Mouse (Mus musculus) liver (tissue): Measurements from ENCODE around the gene Ube2o.
A peak's percentile ranks its signal among the peaks of the same experiment; 100 is the strongest.

Experiments used
- DNase-seq: peaks from one replicate; pipeline ENCODE4 v3.0.0-alpha.2; 2020; ENCODE audit warnings: mixed read lengths

Ube2o gene

DNA sequence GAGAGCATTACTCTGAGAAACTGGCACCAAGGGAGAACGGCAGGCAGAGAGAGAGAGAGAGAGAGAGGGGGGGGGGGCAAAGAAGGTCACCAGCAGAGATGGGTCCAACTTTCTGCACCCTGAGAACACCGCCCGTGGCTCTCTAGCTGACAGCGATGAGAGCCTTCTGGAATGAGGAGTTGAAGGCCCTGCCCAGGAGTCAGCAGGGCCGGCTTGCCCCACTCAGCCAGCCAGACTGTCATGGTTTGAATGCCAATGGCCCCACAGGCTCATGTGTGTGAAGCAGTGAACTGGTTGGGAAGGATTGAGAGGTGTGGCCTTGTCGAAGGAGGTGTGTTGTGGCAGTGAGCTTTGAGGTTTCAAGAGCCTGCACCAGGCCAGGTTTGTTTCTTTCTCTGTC is 32.0 kb upstream of the Ube2o start:
- no peak for DNase-seq

DNA sequence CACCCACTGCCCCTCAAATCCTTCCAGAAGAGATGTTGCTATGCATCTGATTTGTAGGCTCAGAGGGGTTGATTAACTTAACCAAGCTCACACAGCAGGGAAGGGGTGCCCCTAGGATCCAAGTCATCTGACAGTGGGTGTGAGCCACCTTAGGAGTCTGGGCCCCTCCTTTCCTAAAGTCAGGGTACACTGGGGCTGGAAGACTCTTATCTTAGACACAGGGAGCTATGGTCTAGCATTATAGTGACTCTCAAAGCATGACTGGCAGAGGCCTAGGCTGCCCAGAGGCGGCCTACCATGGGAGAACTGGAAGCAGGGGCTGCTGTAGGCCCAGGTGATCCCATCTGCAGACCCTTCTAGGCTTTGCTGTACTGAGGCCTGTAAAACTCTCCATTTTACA is 31.3 kb upstream of the Ube2o start:
- peak; percentile 31 for DNase-seq

DNA sequence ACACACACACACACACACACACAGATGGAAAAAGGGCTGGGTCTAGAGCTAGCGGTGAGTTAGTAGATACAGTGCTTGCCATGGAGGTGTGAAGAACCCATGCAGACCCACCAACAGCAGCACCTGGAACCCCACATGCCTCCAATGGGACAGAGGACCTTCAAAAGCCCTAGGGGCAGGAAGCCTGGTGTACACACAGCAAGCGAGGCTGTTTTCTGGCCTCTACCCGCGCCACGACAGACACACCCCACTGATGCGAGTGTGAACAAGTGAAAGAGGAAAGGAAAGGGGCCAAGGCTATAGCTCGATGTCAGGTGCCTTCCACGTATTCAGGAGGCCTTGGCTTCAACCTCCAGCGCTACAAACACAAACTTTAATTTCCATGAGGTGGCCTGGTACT is 30.6 kb upstream of the Ube2o start:
- DNase-seq: no peak

DNA sequence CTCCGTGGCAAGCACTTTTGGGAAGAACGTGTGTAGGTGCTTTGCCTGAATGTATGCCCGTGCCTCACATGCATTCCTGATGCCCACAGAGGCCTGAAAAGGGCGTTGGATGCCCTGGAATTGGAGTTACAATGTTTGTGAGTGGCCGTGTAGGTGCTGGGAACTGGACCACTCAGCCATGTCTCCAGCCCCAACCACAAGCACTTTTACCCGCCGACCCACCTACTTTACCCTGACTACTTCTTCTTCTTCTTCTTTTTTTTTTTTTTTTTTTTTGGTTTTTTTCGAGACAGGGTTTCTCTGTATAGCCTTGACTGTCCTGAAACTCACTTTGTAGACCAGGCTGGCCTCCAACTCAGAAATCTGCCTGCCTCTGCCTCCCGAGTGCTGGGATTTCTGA is 29.9 kb upstream of the Ube2o start:
- DNase-seq: peak; percentile 2

DNA sequence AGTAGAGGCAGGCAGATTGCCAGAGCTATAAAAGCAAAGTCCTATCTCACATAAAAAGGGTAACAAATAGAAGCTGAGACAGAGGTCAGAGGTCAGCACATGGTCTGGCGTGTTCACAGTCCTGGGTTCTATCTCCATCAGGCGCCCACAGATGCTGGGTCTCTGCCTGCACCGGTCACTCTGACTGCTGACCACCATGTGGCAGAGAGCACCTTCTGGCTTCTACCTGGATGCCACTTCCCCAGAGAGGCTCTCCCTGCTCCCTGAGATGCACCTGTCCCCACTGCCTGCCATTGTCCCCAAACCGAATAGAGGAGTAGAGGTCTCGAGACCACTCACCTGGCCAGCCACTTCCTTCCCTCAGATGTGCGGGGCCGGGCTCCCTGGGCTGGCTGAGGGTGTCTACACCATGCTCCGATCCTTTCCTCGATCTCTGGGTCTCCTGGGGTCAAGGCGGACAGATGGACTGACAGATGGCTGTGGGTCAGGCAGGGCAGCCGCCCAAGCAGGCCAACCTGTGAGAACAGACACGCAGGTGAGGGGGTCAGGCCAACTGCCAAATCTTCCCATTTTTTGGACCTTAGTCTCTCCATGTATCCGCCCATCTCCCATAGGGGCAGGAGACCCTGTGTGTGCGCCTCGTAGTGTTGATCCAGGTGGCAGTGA is 28.9 kb upstream of the Ube2o start:
- DNase-seq: peak; percentile 3

DNA sequence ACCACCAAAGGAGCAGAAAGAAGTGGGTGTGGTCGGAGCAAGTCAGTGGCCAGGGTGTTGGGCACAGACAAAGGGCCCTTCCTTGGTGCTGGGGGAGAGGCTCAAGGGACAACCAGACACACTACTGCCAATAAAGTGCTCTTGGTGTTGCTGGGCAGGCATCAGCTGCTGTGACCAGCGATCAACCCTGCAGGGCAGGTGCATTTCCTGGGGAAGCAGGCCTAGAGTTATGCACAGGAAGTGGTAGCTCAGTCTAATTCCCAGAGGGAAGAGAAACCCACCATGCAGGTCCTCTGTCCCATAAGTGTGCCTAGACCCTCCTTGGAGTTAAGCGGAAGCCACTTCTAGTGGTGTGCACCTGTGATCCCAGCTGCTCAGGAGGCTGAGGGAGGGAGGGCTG is 26.5 kb upstream of the Ube2o start:
- peak; percentile 2 for DNase-seq

DNA sequence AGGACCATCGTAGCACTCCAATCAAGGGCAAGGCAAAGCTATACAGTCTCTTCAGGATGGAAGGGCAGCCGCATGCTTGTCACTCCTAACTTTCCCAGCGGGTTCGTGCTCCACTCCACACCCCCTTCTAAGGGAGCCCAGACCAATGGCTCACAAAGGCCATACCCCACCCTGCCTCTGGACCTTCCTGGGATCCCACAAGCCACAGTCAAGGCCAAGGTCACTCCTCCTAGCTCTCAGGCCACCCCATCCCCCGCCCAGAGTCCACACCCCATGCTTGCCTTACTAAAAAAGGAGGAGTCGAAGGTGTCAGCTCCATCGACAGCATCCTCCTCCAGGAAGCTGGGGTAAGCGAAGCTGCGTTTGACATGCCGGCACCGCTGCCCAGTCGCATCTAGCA is 22.9 kb upstream of the Ube2o start:
- DNase-seq: no peak

DNA sequence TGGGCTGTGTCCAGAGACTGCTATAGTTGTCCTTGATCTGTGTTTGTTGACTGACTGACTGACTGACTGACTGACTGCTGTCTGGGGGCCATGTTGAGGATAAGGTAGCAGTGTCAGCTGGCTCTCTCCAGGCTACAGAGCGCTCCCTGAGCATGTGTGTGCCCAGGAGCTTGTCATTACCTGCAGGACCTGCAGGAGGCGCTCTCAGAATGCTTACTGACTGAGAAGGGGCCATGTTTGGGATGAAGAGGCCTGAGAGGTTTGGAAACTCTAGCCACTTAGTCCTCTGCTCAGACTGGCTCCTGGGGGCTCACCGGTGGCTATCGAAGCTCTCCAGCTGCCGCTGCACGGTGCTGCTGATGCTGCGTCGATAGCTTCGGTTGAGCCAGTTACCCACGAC is 22.1 kb upstream of the Ube2o start:
- DNase-seq: peak; percentile 75

DNA sequence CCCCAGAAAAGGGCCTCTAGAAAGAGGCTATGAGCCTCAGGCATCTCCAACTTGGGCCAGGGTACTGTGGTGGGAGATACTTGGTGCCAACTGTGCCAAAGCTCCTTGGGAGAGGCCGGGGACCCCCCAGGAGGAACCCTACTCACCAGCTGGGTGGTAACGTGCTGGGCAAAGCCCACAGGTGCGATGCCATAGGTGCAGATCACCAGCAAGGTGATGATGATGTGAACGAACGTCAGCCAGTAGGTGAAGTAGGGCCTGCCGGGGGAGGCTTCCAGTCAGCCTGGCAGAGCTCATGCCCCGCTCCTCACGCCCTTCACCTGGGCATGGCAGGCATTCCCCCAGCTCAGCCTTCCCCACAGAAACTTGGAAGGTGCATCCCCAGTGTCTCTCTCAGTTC is 20.8 kb upstream of the Ube2o start:
- no peak for DNase-seq

DNA sequence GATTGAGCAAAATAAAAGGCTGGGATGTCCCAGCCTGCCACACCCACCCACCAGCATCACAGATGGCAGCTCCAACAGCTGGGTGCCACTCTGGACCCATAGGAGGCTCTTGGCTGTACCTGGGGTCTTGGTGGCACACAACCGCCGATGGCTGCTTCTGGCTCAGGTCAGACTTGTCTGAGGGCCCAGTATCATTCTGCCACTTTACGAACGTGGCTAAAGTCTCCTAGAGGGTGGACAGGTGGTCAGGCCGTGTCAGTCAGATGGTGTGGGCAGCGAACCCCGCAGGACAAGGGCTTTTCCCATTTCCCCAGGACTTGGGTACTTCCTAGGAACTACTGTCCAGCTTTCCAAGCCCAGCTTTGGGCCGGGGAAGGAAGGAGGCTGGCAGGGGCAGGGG is 19.9 kb upstream of the Ube2o start:
- no peak for DNase-seq

DNA sequence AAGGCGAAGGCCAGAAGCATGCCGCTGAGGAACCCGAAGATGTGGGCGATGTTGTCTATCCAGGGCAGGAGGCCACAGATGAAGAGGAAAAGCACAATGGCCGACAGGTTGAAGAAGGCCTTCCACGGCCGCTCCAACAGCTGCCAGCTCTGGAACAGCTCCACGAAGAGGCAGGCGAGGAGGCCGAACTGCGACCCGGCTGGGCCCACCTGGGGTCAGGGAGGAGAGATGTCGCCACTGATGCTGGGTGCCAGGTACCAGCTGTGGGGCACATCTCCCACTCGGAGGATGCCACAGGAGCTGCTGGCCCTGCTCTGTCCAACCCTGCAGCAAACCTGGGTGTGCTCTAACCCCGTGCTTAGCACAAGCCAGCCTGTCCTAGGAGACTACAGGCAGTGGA is 18.0 kb upstream of the Ube2o start:
- DNase-seq: no peak

DNA sequence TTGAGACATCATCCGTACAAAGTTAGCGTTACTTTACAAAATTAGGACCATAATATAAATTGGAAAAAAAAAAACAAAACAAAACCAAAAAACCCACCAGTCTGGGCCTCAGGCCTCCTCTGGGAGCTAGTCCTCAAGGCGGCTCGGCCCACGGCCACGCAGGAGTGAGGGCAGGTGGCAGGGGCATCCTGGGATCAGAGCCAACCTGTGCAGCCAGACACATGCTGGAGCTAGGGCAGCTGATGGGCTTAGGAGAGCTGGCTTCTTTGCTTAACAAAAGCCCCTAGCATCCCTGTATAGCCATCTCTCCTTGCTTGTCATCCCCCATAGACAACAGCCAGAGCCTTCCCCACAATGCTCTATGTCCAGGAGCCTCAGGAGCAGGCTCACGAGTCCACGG is 16.9 kb upstream of the Ube2o start:
- no peak for DNase-seq

DNA sequence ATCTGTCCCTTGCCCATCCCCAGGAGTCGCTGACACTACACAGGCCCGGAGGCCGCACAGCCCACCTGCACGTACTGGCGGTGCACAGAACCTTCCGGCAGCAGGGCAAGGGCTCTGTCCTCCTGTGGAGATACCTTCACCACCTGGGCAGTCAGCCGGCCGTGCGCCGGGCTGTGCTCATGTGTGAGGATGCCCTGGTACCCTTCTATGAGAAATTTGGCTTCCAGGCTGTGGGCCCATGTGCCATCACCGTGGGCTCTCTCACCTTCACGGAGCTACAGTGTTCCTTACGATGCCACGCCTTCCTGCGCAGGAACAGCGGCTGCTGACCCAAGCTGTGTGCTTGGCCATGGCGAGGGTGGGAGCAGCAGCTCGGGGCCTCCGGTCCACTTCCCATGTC is 15.5 kb upstream of the Ube2o start:
- no peak for DNase-seq

DNA sequence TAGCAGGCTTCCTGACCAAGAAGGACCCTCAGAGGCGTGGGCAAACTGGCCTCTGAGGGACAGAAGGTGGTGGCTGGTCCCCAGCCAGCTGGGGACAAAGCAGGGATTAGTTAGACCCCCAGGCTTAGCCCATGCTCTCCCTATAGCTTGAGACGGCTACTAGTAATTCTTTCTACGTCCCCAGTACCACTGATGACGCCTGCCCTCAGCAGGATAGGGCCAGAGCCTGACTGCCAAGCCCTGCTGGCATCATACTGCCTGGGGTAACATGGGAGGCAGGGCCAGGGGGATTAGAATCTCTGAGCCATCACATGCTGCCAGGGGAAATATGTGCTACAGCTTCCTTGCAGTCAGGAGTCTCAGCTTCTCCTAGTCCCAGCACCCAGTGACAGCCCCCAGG is 12.1 kb upstream of the Ube2o start:
- no peak for DNase-seq

DNA sequence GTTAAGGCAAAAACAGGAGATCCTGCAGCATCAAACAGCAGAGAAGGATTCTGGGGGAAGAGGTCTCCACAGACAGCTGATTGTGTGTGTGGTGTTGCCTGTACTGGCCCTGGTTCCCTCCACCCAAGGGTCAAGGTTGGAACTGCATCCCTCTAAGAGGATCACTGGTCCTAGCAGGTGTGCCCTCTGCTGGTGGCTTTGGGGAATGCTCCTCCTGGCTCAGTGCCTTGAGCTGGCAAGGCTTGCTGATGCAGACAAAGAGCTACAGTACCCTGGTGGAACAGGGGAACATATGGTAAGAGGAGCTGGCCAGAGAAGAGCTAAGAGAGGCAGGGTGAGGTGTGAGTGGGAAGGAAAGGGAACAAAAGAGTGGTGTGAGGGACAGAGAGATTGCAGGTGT is 11.2 kb upstream of the Ube2o start:
- peak; percentile 92 for DNase-seq

DNA sequence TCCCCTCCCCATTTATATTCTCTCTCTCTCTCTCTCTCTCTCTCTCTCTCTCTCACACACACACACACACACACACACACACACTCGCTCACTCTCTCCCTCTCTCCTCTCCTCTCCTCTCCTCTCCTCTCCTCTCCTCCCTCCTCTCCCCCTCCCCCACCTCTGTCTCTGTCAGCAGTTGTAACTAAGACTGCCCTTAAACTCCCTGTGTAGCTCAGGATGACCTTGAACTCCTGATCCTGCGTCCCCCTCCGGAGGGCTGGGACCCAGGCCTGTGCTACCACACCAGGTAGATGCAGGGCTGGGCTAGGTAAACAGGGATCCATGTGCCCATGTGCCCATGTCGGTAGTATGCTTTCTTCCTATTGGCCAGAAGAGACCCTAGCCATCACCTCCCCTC is 10.4 kb upstream of the Ube2o start:
- DNase-seq: no peak

DNA sequence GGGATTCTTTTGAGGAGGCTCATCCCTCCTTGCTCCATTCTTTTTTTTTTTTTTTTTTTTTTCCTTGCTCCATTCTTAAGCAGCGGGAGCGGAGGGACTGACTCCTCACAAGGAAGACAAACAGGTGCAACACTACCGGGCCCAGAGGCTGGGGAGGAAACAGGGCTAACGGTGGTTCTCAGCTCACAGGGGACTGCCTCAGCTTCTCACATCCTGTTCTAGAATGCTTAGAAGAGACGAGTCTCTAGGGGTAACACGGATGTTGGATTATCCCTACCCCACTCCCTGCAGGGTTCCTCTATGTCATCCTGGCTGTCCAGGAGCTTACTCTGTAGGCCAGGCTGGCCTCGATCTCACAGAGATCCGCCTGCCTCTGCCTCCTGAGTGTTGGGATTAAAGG is 8.3 kb upstream of the Ube2o start:
- no peak for DNase-seq

DNA sequence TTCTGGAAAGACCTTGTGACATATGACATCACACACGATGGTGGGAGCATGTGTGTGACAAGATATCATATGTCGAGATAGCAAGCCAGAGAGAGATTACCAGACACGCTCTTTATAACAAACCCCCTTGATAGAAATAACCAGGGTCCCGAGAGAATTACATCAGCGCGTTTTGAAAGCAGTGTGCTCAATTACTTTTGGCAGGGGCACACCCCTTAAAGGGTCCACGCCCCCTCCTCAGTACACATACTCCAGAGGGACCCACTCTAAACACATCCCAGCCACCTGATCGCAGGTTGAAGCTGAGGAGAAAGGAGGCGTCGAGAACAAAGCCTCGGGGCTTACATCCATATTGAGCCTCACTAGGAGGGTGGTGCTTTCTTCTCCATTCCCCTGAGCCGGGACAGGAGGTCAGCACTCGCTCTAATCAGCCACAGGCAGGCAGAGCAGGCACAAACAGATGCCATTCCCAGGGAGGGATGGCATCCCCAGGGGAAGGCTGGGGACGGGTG is 7.8 kb upstream of the Ube2o start:
- no peak for DNase-seq

DNA sequence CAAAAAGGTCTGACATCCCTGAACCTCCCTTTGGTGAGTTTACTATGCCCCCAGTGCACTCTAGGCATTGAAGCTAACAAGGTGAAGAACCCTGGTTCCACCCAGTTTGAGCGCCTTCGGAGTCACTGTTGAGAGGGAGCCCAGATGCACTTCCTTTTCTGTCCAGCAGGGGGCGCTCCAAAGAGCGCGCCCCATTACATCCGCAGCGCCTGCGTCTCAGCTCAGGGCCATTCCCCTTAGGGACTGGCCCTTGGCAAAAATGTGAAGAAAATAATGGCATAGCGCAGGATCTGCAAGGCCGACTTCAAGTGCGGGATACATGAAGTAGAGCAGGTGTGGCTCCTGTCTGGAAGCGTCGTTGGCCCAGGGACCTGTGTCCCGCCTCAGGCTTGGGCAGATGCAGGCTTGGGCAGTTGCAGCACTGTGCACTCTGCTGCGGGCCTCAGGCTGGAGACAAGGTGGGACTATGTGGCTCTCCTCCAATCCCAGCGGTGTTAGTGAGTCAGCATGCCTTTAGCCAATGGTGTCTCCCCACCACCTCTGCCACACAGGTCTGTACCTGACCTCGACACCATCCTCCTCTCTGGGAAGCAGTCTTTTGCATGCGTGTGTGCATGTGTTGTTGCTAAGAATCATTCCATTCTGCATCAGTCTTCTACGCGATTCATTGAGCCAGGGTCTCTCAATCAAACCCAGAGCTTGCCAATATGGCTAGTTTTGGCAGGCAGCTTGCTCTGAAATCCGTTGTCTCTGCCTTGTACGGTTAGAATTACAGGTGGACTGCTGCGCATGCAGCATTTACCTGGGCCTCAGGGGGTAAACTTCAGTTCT is 5.8 kb upstream of the Ube2o start:
- peak; percentile 78 for DNase-seq

DNA sequence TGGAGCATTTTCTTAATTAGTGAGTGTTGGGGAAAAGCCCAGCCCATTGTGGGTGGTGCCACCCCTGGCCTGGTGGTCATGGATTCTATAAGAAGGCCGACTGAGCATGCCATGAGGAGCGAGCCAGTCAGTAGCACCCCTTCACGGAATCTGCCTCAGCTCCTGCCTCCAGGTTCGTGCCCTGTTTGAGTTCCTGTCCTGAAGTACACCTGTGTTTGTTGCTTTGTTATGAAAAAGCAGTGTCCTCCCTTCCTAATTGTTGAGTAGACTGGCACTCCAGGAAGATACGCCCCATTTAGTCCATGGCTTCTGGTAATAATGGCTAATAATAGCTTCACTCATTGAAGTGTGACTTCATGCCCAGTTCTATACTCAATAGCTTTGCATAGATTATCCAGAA is 5.1 kb upstream of the Ube2o start, which contains the start of gene Aanat:
TSS of gene Aanat (plus strand) at position 123 of the 400 bp plus-strand sequence.
- no peak for DNase-seq

DNA sequence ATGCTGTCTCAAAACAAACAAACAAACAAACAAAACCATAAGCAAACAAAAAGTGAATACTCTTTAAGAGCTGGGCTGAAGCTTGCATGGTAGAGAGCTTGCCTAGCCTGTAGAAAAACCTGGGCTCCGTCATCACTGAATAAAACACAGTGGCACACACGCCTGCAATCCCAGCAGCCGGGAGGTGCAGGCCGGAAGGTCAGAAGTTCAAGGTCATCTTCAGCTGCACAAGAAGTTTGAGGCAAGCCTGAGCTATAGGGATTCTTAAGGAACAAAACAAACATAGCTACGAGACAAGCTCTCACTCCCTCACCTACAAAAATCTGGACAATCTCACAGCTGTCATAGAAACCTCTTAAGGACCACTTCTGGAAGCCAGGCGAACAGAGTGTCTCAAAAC is 4.4 kb upstream of the Ube2o start:
- DNase-seq: no peak

DNA sequence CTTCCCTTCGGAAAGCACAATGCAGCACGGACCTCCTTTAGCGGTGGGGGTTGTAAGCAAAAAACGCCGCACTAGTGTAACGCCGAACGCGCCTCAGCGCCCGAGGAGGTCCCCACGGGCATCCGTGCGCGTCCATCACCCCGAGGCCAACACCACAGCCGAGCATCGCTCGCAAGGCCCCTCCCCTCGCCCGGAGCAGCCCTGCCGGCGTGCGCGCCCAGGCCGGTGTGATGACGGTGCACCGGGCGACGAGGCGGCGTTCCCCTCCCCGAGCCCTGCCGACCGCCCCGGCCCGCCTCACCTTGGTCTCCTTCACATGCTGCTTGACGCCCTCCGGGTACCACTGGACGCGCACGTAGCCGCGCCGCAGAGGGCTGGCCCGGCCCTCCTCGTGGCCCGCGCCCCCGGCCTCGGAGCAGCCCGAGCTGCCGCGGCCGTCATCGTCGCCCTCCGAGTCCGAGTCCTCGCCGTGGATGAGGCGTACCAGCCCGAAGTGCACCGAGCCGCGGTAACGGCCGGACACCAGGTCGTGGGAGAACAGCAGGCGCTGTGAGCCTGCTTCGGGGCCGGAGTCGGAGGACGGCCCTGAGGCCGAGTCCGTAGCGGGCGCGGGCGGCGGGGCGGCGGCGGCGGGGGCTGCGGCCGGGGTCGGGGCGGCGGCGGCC is 404 bp downstream of the Ube2o start:
- DNase-seq: peak; percentile 86

DNA sequence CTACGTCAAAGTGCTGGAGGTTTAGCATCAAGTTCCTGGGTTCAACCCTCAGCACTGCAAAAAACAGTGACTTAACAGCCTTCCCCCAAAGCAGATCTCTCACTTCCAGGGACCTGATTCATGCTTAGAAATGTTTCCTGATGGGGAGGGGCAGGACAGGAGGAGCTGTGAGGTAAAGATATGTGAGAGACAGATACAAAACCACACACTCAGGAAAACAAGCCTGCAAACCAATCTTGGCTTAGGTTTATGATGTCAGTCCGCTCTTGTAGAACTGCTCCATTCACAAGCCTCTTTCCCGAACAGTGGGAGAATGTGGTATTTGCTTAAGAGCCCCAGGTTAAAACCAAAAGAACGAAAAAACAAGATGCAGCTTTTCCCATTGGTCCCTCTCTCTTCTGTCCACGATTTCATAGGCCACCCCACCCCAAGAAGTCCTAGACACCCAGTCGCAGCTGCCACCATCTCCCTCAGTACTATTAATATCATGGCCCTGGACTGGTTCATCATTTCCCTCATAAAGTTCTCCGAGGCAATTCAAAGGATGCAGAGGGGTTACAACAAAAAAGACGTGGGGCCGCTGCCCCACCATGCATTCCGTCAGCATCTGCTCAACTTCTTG is 1.1 kb downstream of the Ube2o start:
- peak; percentile 70 for DNase-seq
